Mouse (Mus musculus) Muller cell, postnatal 12 days (primary cell): ENCODE results near the gene Rpl6.
"Not testable (repeated sequence)": the region's sequence is repeated elsewhere in the genome, so short reads cannot be mapped to it uniquely, and the experiment has no call there.

Experiments used
- DNase-seq: peaks from one replicate; pipeline ENCODE4 v3.0.0-alpha.2; 2015; ENCODE audit errors: inconsistent ontology term

Rpl6 gene

DNA sequence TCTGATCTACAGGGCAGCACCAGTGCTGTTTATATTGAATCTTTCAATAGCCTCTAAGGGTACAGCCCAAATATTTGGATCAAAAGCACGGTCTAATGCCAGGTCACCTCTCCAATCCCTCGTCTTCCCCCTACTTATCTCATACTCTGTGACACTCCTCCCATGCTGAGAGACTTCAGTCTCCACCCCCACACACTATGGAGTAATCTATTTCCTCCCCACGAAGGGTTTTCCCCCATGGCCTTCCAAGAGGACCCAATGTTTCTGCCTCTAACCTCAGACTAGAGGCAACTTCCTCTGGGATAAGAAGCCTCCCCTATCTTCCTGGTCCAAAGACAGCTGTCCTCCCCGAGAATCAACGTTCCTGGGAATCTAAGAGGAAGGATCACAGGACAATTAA is 7.5 kb upstream of the Rpl6 start:
- no peak for DNase-seq

DNA sequence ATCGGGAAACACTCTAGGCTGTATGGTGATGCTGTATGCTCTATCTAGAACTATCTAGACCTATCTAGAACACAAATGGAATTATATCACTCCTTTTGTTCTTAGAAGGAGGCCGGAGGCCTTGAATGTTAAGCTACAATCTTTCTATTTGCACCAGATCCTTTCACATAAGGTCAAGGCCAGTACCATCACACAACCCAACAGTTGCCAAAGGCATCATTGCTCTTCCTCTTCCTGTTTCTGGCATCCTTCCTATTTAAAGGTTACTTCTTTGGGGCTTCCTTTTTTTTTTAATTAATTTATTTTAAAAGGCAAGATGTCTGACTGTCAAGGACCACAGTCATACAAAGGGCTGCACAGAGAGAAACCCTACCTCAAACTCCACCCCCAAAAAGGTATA is 6.9 kb upstream of the Rpl6 start:
- no peak for DNase-seq

DNA sequence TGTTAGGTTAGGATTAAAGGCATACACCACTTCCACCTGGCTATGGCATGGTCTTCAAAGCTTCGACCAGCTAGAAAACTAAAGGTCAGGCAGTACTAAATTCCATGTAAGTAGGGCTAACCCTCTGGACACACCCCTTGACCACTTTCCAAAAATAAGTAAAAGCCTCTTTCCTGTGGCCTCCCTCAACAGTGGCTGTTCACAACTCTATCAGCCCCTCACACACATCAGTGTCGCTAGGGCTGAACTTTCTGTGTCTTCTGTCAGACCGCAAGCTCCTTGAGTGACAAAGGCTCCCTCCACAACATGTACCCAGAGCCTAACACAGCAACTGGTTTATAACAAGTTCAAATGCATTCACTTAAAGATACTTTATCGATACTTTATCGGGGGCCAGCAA is 5.9 kb upstream of the Rpl6 start:
- no peak for DNase-seq

DNA sequence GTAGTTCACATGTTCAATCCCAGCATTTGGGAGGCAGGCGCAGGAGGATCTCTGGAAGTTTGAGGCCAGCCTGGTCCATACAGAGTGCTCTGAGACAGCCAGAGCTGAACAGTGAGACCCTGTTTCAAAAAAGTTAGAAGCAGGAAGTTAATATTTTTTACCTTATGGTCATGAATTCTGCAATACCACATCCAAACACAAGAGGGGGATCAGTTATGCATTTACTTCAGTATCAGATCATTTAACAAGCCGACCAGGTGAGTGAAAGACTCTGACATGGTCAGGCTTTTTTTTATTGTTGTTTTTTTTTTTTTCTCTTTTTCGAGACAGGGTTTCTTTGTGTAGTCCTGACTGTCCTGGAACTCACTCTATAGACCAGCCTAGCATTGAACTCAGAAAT is 2.5 kb upstream of the Rpl6 start:
- DNase-seq, result no peak

DNA sequence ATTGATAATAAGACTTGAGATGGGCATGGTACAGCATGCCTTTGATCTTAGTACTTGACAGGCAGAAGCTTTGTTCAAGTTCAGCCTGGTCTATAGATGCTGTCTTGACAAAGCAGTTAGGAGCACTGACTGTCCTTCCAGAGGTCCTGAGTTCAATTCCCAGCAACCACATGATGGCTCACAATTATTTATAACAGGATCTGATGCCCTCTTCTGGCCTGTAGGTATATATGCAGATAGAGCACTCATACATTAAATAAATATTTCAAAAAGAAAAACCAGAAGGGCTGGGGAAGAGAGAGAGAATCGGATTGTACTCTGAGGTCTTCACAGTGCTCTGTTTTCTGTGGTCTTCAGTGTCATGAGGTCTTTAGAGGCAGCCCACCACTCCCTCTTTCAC is 1.8 kb upstream of the Rpl6 start:
- DNase-seq, result no peak

DNA sequence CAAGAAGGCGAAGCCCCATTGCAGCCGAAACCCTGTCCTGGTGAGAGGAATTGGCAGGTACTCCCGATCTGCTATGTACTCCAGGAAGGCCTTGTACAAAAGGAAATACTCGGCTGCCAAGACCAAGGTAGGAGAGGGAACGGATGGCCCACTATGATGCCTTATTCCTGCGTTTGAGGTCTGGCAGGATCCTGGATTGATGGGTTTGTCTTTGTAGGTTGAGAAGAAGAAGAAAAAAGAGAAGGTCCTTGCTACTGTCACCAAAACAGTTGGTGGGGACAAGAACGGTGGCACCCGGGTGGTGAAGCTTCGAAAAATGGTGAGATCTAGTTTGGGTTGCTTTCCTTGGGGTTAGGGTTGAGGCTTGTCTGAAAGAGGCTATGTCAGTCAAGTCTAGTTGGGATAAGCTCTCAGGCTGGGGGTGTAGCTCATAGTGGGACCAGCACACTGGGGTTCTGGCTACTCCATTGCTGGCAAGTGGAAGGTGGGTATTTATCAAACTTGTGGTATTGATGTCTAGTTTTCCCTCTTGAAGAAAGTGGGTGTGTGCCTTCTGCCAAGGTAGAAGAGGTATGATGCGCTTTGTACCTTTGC is 1.4 kb downstream of the Rpl6 start:
- DNase-seq, result not testable (repeated sequence)

DNA sequence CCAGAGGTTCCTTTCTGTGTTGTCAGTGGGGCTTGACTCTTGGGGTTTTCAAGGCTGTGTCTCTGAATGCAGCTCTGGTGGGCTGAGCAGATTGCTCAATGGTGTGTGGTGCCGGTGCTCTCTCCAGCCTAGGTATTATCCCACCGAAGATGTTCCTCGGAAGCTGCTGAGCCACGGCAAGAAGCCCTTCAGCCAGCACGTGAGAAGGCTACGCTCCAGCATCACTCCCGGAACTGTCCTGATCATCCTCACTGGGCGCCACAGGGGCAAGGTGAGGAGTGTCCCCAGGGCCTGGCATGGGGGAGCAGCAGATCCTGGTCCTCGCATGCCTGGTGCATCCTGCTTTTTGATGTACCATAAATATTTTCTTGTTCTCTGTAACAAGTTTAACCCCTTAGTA is 2.3 kb downstream of the Rpl6 start:
- no peak for DNase-seq

DNA sequence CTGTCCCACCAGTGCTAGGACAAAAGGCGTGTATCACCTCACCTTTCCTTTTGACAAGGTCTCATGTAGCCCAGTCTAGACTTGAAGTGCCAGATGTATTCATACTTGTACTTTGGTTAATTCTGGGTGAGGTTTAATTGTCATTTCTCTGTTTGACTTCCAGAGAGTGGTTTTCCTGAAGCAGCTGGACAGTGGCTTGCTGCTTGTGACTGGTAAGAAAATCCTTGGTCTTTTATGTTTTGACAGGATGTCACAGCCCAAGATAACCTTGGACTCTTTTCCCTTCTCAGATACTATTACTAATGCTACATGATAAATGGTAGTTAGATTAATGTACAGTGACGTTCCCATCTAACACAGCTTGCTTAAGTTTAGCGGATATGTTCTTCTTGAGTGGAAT is 2.7 kb downstream of the Rpl6 start:
- no peak for DNase-seq

DNA sequence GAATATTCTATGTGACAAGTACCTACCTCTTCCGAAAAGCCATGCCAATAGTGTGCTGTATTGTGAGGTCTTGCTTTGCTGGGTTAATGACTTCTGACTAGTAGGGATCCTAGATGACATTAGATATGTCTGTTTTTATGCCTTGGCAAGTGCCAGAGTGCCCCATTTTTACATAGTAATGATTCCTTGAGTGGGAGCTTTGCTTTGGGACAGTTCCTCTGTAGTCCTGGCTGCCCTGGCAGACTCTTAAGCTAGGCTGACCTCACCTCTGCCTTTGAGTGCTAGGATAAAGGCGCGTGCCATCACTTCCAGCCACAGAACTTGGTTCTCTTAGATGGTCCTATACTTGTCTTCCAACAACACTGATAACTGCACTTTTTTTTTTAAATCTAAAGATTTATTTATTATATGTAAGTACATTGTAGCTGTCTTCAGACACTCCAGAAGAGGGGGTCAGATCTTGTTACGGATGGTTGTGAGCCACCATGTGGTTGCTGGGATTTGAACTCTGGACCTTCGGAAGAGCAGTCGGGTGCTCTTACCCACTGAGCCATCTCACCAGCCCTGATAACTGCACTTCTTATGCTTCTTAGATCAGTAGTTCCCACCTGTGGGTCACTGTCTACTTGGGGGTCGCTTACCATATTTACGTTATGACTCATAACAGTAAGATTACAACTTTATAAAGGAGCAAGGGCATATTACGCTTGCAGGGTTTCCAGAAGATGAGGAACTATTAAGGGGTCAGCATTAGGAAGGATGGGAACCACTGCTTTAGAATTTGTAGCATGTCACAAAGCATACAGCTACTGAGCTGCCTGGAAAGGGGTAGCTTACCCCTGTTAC is 5.7 kb downstream of the Rpl6 start:
- no peak for DNase-seq

DNA sequence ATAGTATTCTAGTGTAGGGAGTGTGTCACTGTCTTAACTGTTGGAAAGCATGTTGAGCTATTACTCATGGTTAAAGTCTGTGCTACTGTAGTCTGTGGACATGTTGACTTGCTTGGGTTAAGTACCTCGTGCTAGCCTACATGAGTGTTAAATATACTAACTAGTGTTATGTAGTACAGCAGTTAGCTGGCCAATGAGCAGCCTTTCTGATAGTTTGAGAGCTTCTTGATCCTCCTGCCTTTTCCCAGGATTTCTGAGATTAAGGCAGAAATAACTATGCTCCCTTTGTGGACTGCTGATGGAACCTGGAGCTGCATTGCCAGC is 6.3 kb downstream of the Rpl6 start:
- DNase-seq, result no peak

DNA sequence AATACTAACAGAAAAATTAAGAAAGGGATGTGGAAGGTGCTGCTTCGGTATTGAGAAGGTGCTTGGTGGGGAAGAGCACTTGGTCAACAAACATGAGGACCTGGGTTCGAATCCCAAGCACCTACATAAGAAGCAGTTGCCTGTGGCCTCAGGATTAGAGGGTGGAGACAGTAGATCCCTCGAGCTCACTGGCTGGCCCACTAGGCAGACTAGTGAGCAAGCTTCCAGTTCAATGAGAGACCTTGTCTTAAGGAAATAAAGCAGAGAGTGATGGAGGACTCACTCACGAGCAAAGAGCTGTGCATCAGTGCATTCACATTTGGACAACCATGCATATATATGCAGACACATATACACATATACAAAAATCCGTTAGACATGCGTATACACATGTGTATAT is 7.8 kb downstream of the Rpl6 start:
- DNase-seq, result no peak

DNA sequence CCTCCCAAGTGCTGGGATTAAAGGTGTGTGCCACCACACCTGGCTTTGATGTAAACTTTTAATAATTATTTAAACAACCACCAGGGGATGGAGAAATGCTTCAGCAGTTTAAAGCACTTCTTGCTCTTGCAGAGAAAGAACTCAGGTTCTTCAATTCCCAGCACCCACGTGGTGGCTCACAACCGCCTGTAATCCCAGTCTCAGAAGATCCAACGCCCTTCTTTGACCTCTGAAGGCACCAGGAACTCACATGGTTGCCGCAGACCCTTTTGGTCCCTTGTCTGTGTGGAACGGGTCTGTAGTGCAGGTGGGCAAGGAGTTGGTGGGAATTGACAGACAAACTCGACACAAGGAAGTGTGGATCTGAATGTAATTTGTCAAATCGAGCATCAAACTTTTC is 10.4 kb downstream of the Rpl6 start:
- DNase-seq, result no peak

DNA sequence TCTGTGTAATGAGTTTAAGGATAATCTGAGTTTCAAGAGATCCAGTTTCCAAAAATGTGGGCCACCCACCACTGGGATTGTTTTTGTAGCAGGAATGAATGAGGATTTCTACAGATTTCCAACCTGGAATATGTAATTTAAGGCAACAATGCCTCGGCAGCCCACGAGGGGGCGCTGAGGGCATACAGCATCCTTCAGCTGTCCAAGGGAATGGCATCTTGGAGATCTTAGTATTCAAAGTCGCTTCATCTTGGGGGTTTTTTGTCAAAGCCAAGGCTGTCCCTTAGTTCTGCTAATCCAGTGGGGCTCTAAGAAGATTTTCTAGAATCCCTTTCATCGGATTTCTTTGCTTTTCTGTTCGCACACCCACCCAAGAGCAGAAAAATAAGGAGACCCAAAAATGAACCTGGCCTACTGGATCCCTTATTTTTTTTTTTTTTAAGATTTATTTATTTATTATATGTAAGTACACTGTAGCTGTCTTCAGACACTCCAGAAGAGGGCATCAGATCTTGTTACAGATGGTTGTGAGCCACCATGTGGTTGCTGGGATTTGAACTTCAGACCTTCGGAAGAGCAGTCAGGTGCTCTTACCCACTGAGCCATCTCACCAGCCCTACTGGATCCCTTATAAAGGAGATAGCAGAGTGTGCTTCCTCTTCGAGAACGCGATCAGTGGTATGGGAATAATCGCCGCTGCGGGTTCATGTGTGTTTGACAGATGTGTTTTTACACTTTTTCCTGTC is 11.3 kb downstream of the Rpl6 start:
- DNase-seq, result peak; percentile 62

DNA sequence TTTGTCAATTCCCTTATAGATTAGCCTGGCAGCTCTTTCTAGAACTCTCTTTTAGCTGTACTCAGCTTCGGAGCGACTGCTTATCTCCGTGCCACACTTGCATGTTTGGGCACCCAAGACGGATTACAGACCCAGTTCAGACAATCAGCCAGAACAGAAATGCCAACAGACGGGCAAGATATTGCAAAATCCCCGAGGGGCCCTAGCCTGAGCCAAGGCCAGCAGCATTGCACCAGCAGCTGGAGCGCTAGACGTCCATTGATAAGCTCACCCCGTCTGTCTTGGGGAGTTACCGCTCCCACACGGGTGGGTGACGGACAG is 11.8 kb downstream of the Rpl6 start:
- no peak for DNase-seq

DNA sequence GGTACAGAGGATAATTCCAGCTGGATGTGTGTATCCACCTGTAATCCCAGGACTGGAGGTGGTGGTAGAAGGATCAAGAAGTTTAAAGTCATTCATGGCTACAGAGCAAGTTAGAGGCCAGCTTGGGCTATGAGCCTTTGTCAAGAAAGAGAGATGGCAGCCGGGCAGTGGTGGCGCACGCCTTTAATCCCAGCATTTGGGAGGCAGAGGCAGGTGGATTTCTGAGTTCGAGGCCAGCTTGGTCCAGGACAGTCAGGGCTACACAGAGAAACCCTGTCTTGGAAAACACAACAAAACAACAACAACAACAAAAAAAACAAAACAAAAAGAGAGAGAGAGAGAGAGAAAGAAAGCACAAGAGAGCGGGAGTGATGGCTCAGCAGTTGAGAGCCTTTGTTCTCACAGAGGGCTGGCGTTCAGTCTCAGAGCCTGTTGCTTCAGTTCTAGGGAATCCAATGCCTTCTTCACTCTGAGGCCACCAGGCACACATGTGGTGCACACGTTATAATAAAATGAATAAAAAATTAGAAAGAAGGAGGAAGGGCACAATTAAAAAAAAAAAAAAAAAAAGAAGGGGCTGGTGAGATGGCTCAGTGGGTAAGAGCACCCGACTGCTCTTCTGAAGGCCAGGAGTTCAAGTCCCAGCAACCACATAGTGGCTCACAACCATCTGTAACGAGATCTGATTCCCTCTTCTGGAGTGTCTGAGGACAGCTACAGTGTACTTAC is 12.5 kb downstream of the Rpl6 start:
- DNase-seq, result not testable (repeated sequence)

DNA sequence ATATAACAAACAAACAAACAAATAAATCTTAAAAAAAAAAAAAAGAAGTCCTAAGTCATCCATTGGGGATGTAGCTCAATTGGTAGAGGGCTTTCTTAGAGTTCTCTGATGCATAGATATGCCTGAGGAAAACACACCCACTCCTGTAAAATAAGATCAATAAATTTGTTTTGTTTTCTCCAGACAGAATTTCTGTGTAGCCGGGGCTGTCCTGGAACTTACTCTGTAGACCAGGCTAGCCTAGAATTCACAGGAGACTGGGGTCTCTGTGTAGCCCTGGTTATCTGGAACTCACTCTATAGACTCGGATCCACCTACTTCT is 13.0 kb downstream of the Rpl6 start:
- no peak for DNase-seq

DNA sequence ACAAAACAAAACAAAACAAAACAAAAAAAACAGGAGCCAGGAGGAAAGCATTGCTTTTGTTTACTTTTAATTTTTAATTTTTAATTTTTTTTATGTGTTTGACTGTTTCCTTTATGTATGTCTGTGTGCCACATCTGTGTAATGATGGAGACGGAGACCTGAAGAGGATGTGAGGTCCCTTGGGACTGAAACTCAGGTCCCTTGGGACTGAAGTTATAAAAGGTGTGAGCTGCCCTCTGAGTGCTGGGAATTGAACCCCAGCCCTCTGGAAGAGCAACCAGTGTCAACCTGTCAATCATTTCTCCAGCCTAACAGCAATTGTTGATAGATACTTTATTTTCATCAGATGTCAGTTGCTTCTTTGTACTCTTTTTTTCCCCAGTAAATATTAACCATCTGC is 14.9 kb downstream of the Rpl6 start:
- no peak for DNase-seq

DNA sequence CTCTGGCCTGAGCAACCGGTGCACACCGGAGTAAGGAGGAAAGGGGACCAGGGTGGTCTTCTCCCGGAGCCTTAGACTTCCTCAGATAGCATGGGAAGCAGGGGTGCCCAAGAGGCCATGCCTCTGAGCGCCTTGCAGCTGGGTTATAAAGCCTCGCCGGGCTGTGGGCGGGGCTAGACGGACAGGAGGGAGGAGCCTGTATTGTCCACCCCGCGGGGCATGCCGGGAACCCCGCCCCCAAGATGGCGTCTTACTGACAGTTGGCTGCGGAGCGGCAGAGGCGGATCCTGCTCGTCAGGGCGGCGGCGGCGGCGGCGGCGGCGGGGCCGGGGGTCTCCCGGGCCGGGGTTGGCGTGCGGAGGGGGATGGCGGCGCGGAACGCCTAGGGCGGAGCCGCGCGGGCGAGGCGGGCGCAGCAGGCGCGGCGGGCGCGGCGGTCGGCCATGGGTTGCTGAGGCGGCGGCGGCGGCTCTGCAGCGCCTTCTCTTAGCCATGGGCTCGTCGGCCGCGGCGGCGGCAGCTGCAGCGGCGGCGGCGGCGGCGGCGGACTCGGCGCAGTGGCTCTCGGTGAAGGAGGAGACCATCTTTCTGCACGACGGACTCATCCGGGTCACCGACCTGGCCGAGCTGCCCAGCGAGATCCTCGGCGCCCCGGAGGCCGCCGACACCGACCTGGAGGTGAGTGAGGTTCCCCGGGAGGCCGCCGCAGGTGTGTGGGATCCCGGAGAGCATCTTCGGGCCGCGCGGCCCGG is 15.9 kb downstream of the Rpl6 start, which contains the start of gene Hectd4:
Gene Hectd4, plus strand, starts transcription at position 240 of the 752 bp plus-strand sequence.
- DNase-seq, result peak; percentile 97

DNA sequence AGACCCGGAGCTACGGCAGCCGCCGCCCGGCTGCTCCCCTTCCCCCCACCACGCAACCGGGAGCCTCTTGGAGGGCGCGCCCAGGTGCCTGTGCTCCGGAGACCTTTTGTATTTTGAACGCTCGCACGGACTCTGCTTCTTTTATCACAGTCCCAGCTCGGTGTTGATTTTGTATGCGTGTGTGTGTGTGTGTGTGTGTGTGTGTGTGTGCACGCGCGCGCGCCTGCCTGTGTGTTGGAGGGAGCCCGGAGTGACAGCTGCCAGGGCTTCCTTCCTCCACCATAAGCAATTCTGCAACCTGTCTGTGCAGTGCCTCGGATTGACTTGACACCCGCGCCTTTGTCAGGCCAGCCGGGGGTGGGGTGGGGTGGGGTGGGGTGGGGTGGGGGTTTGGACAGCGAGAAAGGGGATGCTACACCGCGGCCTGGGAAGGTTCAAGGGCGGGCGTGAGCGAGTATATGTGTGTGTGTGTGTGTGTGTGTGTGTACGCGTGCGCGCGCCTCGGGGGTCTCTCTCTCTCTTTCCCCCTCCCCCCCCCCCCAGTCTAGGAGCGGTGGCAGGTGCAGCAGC is 16.5 kb downstream of the Rpl6 start:
- no peak for DNase-seq

DNA sequence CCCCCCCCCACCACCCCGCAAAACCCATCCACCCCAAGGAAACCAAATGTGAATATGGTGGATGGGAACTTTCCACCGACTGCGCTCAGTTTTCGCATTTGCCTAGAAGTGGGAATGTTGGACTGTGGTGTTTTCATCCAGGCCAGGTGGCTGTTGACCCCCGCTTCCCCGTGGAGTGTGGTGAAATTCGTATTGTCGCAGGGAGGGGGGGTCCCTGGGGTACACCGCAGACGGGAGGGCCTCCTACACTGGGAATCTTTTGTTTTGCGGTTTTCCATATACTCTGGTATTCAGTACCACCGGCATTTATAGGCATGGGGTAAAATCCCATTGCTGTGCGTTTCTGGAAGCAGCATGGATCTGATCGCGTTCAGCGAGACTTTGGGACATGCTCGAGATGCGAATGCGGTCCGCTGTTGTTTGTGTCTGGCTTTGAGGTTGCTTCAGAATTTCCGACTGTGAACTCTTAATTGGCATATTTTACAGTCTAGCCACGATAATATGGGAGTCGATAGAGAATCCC is 17.1 kb downstream of the Rpl6 start:
- DNase-seq, result peak; percentile 15

DNA sequence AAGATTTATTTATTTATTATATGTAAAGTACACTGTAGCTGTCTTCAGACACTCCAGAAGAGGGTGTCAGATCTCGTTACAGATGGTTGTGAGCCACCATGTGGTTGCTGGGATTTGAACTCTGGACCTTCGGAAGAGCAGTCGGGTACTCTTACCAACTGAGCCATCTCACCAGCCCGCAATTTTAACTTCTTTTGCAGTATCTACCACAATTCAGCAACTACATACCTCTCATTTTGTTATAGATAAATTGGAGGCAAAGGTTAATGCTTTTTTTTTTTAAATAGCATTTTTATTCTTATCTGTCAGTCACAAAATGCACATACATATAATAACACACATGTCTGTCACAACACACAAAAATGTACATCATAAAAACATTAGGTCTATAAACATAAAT is 19.7 kb downstream of the Rpl6 start:
- DNase-seq, result not testable (repeated sequence)
